28 mouse cellular contexts compared by ENCODE assay signal in the genomic region with DNA sequence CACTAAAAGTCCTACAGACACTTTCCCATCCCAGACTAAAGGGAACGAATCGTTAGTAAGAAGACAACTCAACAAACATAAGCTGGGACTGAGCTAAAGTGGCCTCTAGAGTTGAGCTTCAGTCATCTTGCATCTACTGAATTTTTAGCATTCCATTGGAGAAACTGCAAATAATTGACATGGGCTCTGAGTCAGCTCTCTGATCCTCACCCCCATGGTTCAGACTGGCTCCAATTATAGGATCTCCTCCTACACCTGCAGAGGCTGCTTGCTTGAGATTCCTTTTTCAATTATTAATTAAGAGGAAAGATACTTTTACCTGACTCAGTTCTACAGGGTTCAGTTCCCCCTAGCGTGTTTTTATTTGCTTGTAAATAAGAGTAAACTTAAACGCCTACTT.
A peak's percentile ranks its signal among the peaks of the same experiment; 100 is the strongest.
DNase-seq lines count a peak whose midpoint lies in the region; ATAC-seq and TF ChIP-seq lines count a peak whose summit lies in the region.
"Had no signal": no experiment of that assay in that cellular context is flagged by ENCODE, and none has a peak within 500 bp of the region (broad histone marks: within the 10 kb centered on the region; RNA-seq: fewer than 3 reads in every experiment).

No protein-coding gene starts in this region.

- peak overlapping the region; percentile 79 for H3K27ac ChIP-seq in kidney, adult 2 months (ENCODE audit: insufficient read depth, low read depth, low read length)
- H3K27ac ChIP-seq in kidney, embryonic 14.5 days (ENCODE audit: low read depth, low read length) = no peak overlapping the region
- no peak overlapping the region for H3K27ac ChIP-seq in lung, embryonic 14.5 days (ENCODE audit: low read depth)
- no peak overlapping the region for H3K27ac ChIP-seq in liver, embryonic 12.5 days
- H3K27ac ChIP-seq: embryonic facial prominence, embryonic 10.5 days; embryonic facial prominence, embryonic 15.5 days; forebrain, embryonic 12.5 days; hindbrain, embryonic 12.5 days; limb, embryonic 12.5 days; midbrain, embryonic 12.5 days; stomach, embryonic 15.5 days had no signal

- H3K9me3 ChIP-seq in kidney, embryonic 14.5 days (ENCODE audit: control insufficient read depth, low read length) = no peaks in the 10 kb centered on the region
- no peaks in the 10 kb centered on the region for H3K9me3 ChIP-seq in lung, embryonic 14.5 days (ENCODE audit: low read depth, low read length)
- H3K9me3 ChIP-seq in liver, embryonic 12.5 days (replicated peaks) = no peaks in the 10 kb centered on the region
- H3K9me3 ChIP-seq: embryonic facial prominence, embryonic 10.5 days; embryonic facial prominence, embryonic 15.5 days; forebrain, embryonic 12.5 days; G1E; hindbrain, embryonic 12.5 days; limb, embryonic 12.5 days; midbrain, embryonic 12.5 days; stomach, embryonic 15.5 days had no signal

- H3K4me1 ChIP-seq in kidney, adult 2 months (ENCODE audit: control insufficient read depth, insufficient read depth, low read length) = peaks cover 11% of the 10 kb centered on the region; the same call in 1 of the 2 replicates
- no peaks in the 10 kb centered on the region for H3K4me1 ChIP-seq in kidney, embryonic 14.5 days (ENCODE audit: control insufficient read depth, insufficient read depth, low read length)
- no peaks in the 10 kb centered on the region for H3K4me1 ChIP-seq in lung, embryonic 14.5 days (ENCODE audit: insufficient read depth)
- no peaks in the 10 kb centered on the region for H3K4me1 ChIP-seq in liver, embryonic 12.5 days
- H3K4me1 ChIP-seq: embryonic facial prominence, embryonic 15.5 days; forebrain, embryonic 12.5 days; megakaryocyte, embryonic 14.5 days; midbrain, embryonic 12.5 days; stomach, embryonic 15.5 days had no signal

- TF ChIP-seq POLR2A in kidney, adult 2 months (IDR thresholded peaks at IDR 0.05; ENCODE audit: low read depth, low read length) = no peak

- DNase-seq in kidney, adult 2 months = peak; percentile 57
- peak; percentile 5 for DNase-seq in lung, embryonic 14.5 days
- DNase-seq in lung, postnatal 25 days (ENCODE audit: low spot score) = no peak
- peak; percentile 29 to 76 for DNase-seq in kidney, adult 8-10 months
- peak; percentile 6 for DNase-seq in kidney, postnatal 10 days
- DNase-seq: adrenal gland, adult 2 months; adrenal gland, postnatal 36 days; cerebellum, adult 2 months; cerebellum, postnatal 14 days; forebrain, postnatal 0 days; gastrocnemius, postnatal 14 days; layer of hippocampus, adult 9-11 months; lung, postnatal 4 days; right cerebral cortex, postnatal 25 days; thymus, postnatal 14 days had no signal

- no peak overlapping the region for H3K4me2 ChIP-seq in kidney, embryonic 14.5 days (replicated peaks; ENCODE audit: low read depth, low read length)
- H3K4me2 ChIP-seq in lung, embryonic 14.5 days = no peak overlapping the region
- no peak overlapping the region for H3K4me2 ChIP-seq in liver, embryonic 12.5 days
- H3K4me2 ChIP-seq: embryonic facial prominence, embryonic 15.5 days; forebrain, embryonic 12.5 days; hindbrain, embryonic 12.5 days; limb, embryonic 12.5 days; midbrain, embryonic 12.5 days; stomach, embryonic 15.5 days had no signal

- H3K36me3 ChIP-seq in kidney, adult 2 months (ENCODE audit: control insufficient read depth, insufficient read depth, low read length) = no peaks in the 10 kb centered on the region
- no peaks in the 10 kb centered on the region for H3K36me3 ChIP-seq in kidney, embryonic 14.5 days (ENCODE audit: control insufficient read depth, insufficient read depth, low read length)
- no peaks in the 10 kb centered on the region for H3K36me3 ChIP-seq in lung, embryonic 14.5 days (ENCODE audit: insufficient read depth)
- no peaks in the 10 kb centered on the region for H3K36me3 ChIP-seq in liver, embryonic 12.5 days
- H3K36me3 ChIP-seq: embryonic facial prominence, embryonic 10.5 days; embryonic facial prominence, embryonic 15.5 days; forebrain, embryonic 12.5 days; G1E; hindbrain, embryonic 12.5 days; limb, embryonic 12.5 days; midbrain, embryonic 12.5 days; stomach, embryonic 15.5 days had no signal

- TF ChIP-seq CTCF in kidney, adult 2 months (conservative IDR thresholded peaks at IDR 0.05; ENCODE audit: insufficient read depth, insufficient read length, low read depth, low read length) = no peak
- TF ChIP-seq CTCF in lung, embryonic 14.5 days (IDR thresholded peaks at IDR 0.05; ENCODE audit: low read depth) = no peak

- 60% methylated on average over 4 of the region's 4 CpGs for WGBS in kidney, adult 2 months
- WGBS in kidney, embryonic 14.5 days = 88% methylated on average over 4 of the region's 4 CpGs
- WGBS in lung, embryonic 14.5 days = 71% methylated on average over 4 of the region's 4 CpGs
- WGBS in liver, embryonic 12.5 days (ENCODE audit: insufficient replicate concordance) = 63% methylated on average over 4 of the region's 4 CpGs

- H3K9ac ChIP-seq in kidney, embryonic 14.5 days (ENCODE audit: low read depth, low read length) = no peak overlapping the region
- H3K9ac ChIP-seq in lung, embryonic 14.5 days = no peak overlapping the region
- no peak overlapping the region for H3K9ac ChIP-seq in liver, embryonic 12.5 days
- H3K9ac ChIP-seq: embryonic facial prominence, embryonic 15.5 days; forebrain, embryonic 12.5 days; forebrain, postnatal 0 days; hindbrain, embryonic 12.5 days; limb, embryonic 12.5 days; midbrain, embryonic 12.5 days; stomach, embryonic 15.5 days had no signal

- H3K27me3 ChIP-seq in kidney, adult 2 months (replicated peaks; ENCODE audit: control insufficient read depth, insufficient read depth, low read length) = no peaks in the 10 kb centered on the region
- no peaks in the 10 kb centered on the region for H3K27me3 ChIP-seq in kidney, embryonic 14.5 days (ENCODE audit: control insufficient read depth, insufficient read depth, low read length)
- no peaks in the 10 kb centered on the region for H3K27me3 ChIP-seq in lung, embryonic 14.5 days (ENCODE audit: insufficient read depth, low read length)
- H3K27me3 ChIP-seq in liver, embryonic 12.5 days (replicated peaks) = no peaks in the 10 kb centered on the region
- H3K27me3 ChIP-seq: embryonic facial prominence, embryonic 15.5 days; forebrain, embryonic 12.5 days; hindbrain, embryonic 12.5 days; limb, embryonic 12.5 days; megakaryocyte, embryonic 14.5 days; midbrain, embryonic 12.5 days; stomach, embryonic 15.5 days had no signal

- H3K4me3 ChIP-seq in kidney, adult 2 months (ENCODE audit: insufficient read depth, low read depth, low read length) = no peak overlapping the region
- no peak overlapping the region for H3K4me3 ChIP-seq in kidney, embryonic 14.5 days (ENCODE audit: low read length)
- H3K4me3 ChIP-seq in lung, embryonic 14.5 days (ENCODE audit: low read depth, low read length) = no peak overlapping the region
- no peak overlapping the region for H3K4me3 ChIP-seq in liver, embryonic 12.5 days
- H3K4me3 ChIP-seq: embryonic facial prominence, embryonic 10.5 days; embryonic facial prominence, embryonic 15.5 days; forebrain, embryonic 12.5 days; hindbrain, embryonic 12.5 days; limb, embryonic 12.5 days; megakaryocyte, embryonic 14.5 days; midbrain, embryonic 12.5 days; stomach, embryonic 15.5 days had no signal

- no peak for ATAC-seq in kidney, embryonic 14.5 days (ENCODE audit: low FRiP score, low TSS enrichment)
- ATAC-seq in lung, embryonic 14.5 days (ENCODE audit: insufficient read depth) = no peak
- no peak for ATAC-seq in activated CD4-positive, CD25-positive, alpha-beta regulatory T cell, adult 4 months
- ATAC-seq in liver, embryonic 12.5 days = no peak
- ATAC-seq: forebrain, postnatal 0 days; intestine, embryonic 16.5 days had no signal
